Mouse (Mus musculus) megakaryocyte, embryonic 14.5 days (primary cell): ENCODE measurements around the gene Smg6.

Experiments
- FLI1 ChIP-seq: IDR thresholded peaks from 2 replicates; pipeline ENCODE4 v1.6.1; 2012; ENCODE audit warnings: low read length, inconsistent platforms, mixed read lengths
- GATA1 ChIP-seq: IDR thresholded peaks from 3 replicates; pipeline ENCODE4 v1.6.1; 2012; ENCODE audit warnings: mixed read lengths, low read length, inconsistent platforms, borderline replicate concordance

DNA sequence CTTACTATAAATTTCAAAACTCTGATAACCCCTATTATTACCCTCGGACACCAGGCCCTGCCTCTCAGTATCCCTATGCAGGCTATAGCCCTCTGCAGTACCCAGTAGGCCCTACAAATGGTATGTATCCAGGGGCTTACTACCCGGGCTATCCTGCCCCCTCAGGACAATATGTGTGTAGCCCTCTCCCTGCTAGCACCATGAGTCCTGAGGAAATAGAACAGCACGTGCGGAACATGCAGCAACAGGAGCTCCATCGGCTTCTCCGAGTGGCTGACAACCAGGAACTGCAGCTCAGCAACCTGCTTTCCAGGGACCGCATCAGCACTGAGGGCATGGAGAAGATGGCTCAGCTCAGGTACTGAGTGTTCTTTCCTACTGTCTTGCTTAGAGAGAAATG is 4.8 kb downstream of the Smg6 start:
- no peak for TF ChIP-seq GATA1
- no peak for TF ChIP-seq FLI1
